30 mouse cellular contexts compared by ENCODE assay signal in genomic region chr12:91534514-91534913, GRCm38 (mm10). TPM values are rescaled to one million over a fixed set of nuclear protein-coding genes. Genes with fewer than 3 reads are reported as not detected.
DNase-seq lines count a peak whose midpoint lies in the region; ATAC-seq and TF ChIP-seq lines count a peak whose summit lies in the region.
"Had no signal": no experiment of that assay in that cellular context is flagged by ENCODE, and none has a peak within 500 bp of the region (broad histone marks: within the 10 kb centered on the region; RNA-seq: fewer than 3 reads in every experiment).

No protein-coding gene starts in this region.

- peak; percentile 64 for TF ChIP-seq RAD21 in CH12.LX (IDR thresholded peaks at IDR 0.05; ENCODE audit: low read depth, low read length)

- peak overlapping the region; percentile 36; the same call in 1 of the 2 replicates for H3K4me2 ChIP-seq in CH12.LX (ENCODE audit: insufficient read depth, low read depth, poor library complexity, severe bottlenecking)
- H3K4me2 ChIP-seq: embryonic facial prominence, embryonic 12.5 days; forebrain, embryonic 12.5 days; heart, embryonic 13.5 days; hindbrain, embryonic 14.5 days; limb, embryonic 12.5 days; liver, embryonic 13.5 days had no signal

- no peaks in the 10 kb centered on the region for H3K36me3 ChIP-seq in CH12.LX (replicated peaks in 1 of 2; ENCODE audit: control insufficient read depth in 1 of 2, insufficient read depth in 1 of 2, low read length in 1 of 2)
- H3K36me3 ChIP-seq: embryonic facial prominence, embryonic 12.5 days; forebrain, embryonic 12.5 days; heart, embryonic 13.5 days; limb, embryonic 12.5 days; liver, embryonic 13.5 days; midbrain, embryonic 10.5 days had no signal

- peaks cover 4 to 16% of the 10 kb centered on the region in 2 experiments for H3K4me1 ChIP-seq in CH12.LX (ENCODE audit: control insufficient read depth in 1 of 2, insufficient read depth in 2 of 2)
- H3K4me1 ChIP-seq: embryonic facial prominence, embryonic 12.5 days; forebrain, embryonic 12.5 days; heart, embryonic 13.5 days; limb, embryonic 12.5 days; liver, embryonic 13.5 days; midbrain, embryonic 10.5 days had no signal

- peak; percentile 30; the same call in 1 of the 2 replicates for TF ChIP-seq POLR2A in CH12.LX (IDR thresholded peaks at IDR 0.05; ENCODE audit: low read depth, low read length)

- H3K27ac ChIP-seq in gastrocnemius, adult 2 months: peak overlapping the region; percentile 64
- no peak overlapping the region for H3K27ac ChIP-seq in CH12.LX (ENCODE audit: insufficient read depth, low read depth)
- H3K27ac ChIP-seq: embryonic facial prominence, embryonic 12.5 days; forebrain, embryonic 12.5 days; heart, adult 2 months; heart, embryonic 13.5 days; hindbrain, embryonic 14.5 days; limb, embryonic 12.5 days; liver, embryonic 13.5 days; midbrain, embryonic 10.5 days had no signal

- peak; percentile 34 for TF ChIP-seq CTCF in gastrocnemius, adult 2 months (IDR thresholded peaks at IDR 0.05)
- TF ChIP-seq CTCF in CH12.LX (conservative IDR thresholded peaks at IDR 0.05 in 1 of 2, IDR thresholded peaks at IDR 0.05 in 1 of 2; ENCODE audit: low read depth in 2 of 2, low read length in 2 of 2): peak in 1 of 2 experiments; percentile 53; a peak in 2 of 4 replicates

- H3K27me3 ChIP-seq in CH12.LX (replicated peaks): no peaks in the 10 kb centered on the region
- H3K27me3 ChIP-seq: embryonic facial prominence, embryonic 12.5 days; forebrain, embryonic 12.5 days; heart, embryonic 13.5 days; limb, embryonic 12.5 days; liver, embryonic 13.5 days had no signal

- H3K9ac ChIP-seq in CH12.LX (ENCODE audit: insufficient read depth, low read depth): no peak overlapping the region
- H3K9ac ChIP-seq: embryonic facial prominence, embryonic 12.5 days; forebrain, embryonic 12.5 days; heart, embryonic 13.5 days; hindbrain, embryonic 14.5 days; limb, embryonic 12.5 days; liver, embryonic 13.5 days had no signal

- intact Hi-C loops in gastrocnemius, adult 2 months (cut with DNase I): no loop called here
- intact Hi-C loops in heart, postnatal 10 days (cut with DNase I): no loop called here

- in situ Hi-C loops in CH12.LX (cut with MboI; ENCODE audit: low pct_ligation_motif_present, low pct_unique_long_range_greater_than_20kb, low sequenced_read_pairs): loop anchor here (10.0 to 25.0 kb wide), 2 partner anchors 100 to 122 kb away; no protein-coding TSS in a partner anchor

- dilution Hi-C loops in CH12.LX (cut with MboI; ENCODE audit: extremely low pct_ligation_motif_present, extremely low pct_unique_long_range_greater_than_20kb, low sequenced_read_pairs): no loop called here

- no peak overlapping the region for H3K4me3 ChIP-seq in gastrocnemius, adult 2 months
- H3K4me3 ChIP-seq in CH12.LX (replicated peaks in 1 of 3; ENCODE audit: low read depth in 2 of 3, low read length in 2 of 3, poor library complexity in 1 of 3): no peak overlapping the region
- H3K4me3 ChIP-seq: embryonic facial prominence, embryonic 12.5 days; forebrain, embryonic 12.5 days; heart, adult 2 months; heart, embryonic 13.5 days; limb, embryonic 12.5 days; liver, embryonic 13.5 days; midbrain, embryonic 10.5 days had no signal

- peak; percentile 93 for ATAC-seq in granulocyte monocyte progenitor cell, adult 5-6 weeks (replicated peaks; ENCODE audit: poor library complexity, severe bottlenecking)
- ATAC-seq in neutrophil, adult 5-6 weeks (ENCODE audit: extremely low read depth, insufficient number of reproducible peaks, low FRiP score, poor library complexity, severe bottlenecking): peak; percentile 63; the same call in 1 of the 2 replicates
- ATAC-seq: activated CD4-positive, CD25-positive, alpha-beta regulatory T cell, adult 4 months; inflammation-experienced regulatory T-cells, adult 6 months; midbrain, embryonic 16.5 days had no signal

- no peaks in the 10 kb centered on the region for H3K9me3 ChIP-seq in CH12.LX (replicated peaks; ENCODE audit: low read length)
- H3K9me3 ChIP-seq: embryonic facial prominence, embryonic 12.5 days; forebrain, embryonic 12.5 days; heart, embryonic 13.5 days; limb, embryonic 12.5 days; liver, embryonic 13.5 days; midbrain, embryonic 10.5 days had no signal

- no peaks in the 10 kb centered on the region for H3K79me2 ChIP-seq in CH12.LX (replicated peaks; ENCODE audit: control insufficient read depth, extremely low read depth, insufficient read depth, poor library complexity, severe bottlenecking)

- TF ChIP-seq EP300 in CH12.LX (IDR thresholded peaks at IDR 0.05; ENCODE audit: low read length): peak; percentile 54

- no peak for DNase-seq in gastrocnemius, adult 2 months
- DNase-seq in gastrocnemius, postnatal 10 days: no peak
- peak; percentile 79 for DNase-seq in CH12.LX (ENCODE audit: extremely low read depth)
- no peak for DNase-seq in kidney, postnatal 4 days
- no peak for DNase-seq in thymus, postnatal 36 days
- DNase-seq in heart, postnatal 10 days: no peak
- DNase-seq: adrenal gland, postnatal 25 days; B cell, adult 2 months; cerebellum, adult 11-12 months; cerebellum, postnatal 10 days; heart, adult 2 months; heart, postnatal 36 days; kidney, adult 18-20 months; kidney, postnatal 10 days; layer of hippocampus, postnatal 36 days; liver, embryonic 13.5 days; lung, adult 2 months; lung, postnatal 14 days; thymus, postnatal 14 days had no signal

TF ChIP-seq in CH12.LX, 34 proteins besides CTCF, POLR2A, EP300 and RAD21:
- peak; percentile 69 for TF ChIP-seq MAX (IDR thresholded peaks at IDR 0.05; ENCODE audit: low read length)
- peak; percentile 84 for TF ChIP-seq MEF2A (IDR thresholded peaks at IDR 0.05; ENCODE audit: borderline replicate concordance, low read depth, low read length)
- peak; percentile 46; the same call in 1 of the 2 replicates for TF ChIP-seq ELF1 (IDR thresholded peaks at IDR 0.05; ENCODE audit: low read depth, low read length)
- no peak for TF ChIP-seq CHD1 (IDR thresholded peaks at IDR 0.05; ENCODE audit: low read depth, low read length)
- no peak for TF ChIP-seq ZKSCAN1 (IDR thresholded peaks at IDR 0.05; ENCODE audit: borderline replicate concordance, low read depth, low read length)
- TF ChIP-seq TBP (conservative IDR thresholded peaks at IDR 0.05; ENCODE audit: low read depth, low read length): 0 out of 2 replicates have a peak, but pooled peaks have one; percentile 52
- no peak for TF ChIP-seq NELFE (IDR thresholded peaks at IDR 0.05; ENCODE audit: low read depth, low read length)
- TF ChIP-seq TCF12 (IDR thresholded peaks at IDR 0.05; ENCODE audit: low read depth, low read length): peak; percentile 41; the same call in 1 of the 2 replicates
- 0 out of 2 replicates have a peak, but pooled peaks have one; percentile 35 for TF ChIP-seq SIN3A (IDR thresholded peaks at IDR 0.05; ENCODE audit: low read length)
- no peak for TF ChIP-seq USF2 (conservative IDR thresholded peaks at IDR 0.05; ENCODE audit: low read depth, low read length)
- no peak for TF ChIP-seq MAFK (IDR thresholded peaks at IDR 0.05; ENCODE audit: insufficient replicate concordance, low read length)
- 0 out of 2 replicates have a peak, but pooled peaks have one; percentile 39 for TF ChIP-seq IRF4 (IDR thresholded peaks at IDR 0.05; ENCODE audit: low read depth, low read length)
- no peak for TF ChIP-seq USF1 (IDR thresholded peaks at IDR 0.05; ENCODE audit: low read depth, low read length)
- TF ChIP-seq GABPA (IDR thresholded peaks at IDR 0.05; ENCODE audit: insufficient replicate concordance, low read depth, low read length): no peak
- no peak for TF ChIP-seq POLR2AphosphoS2 (IDR thresholded peaks at IDR 0.05; ENCODE audit: low read depth, low read length)
- no peak for TF ChIP-seq BHLHE40 (IDR thresholded peaks at IDR 0.05; ENCODE audit: low read depth, low read length)
- no peak for TF ChIP-seq MXI1 (IDR thresholded peaks at IDR 0.05; ENCODE audit: low read depth, low read length)
- TF ChIP-seq SMC3 (IDR thresholded peaks at IDR 0.05; ENCODE audit: low read depth, low read length): peak; percentile 43
- TF ChIP-seq NRF1 (IDR thresholded peaks at IDR 0.05; ENCODE audit: low read depth, low read length): no peak
- no peak for TF ChIP-seq RCOR1 (conservative IDR thresholded peaks at IDR 0.05; ENCODE audit: low read depth, low read length)
- TF ChIP-seq JUN (IDR thresholded peaks at IDR 0.05; ENCODE audit: insufficient read depth, low read depth, low read length): no peak
- no peak for TF ChIP-seq CHD2 (IDR thresholded peaks at IDR 0.05; ENCODE audit: low read length)
- TF ChIP-seq ZC3H11A (IDR thresholded peaks at IDR 0.05; ENCODE audit: low read depth, low read length): no peak
- no peak for TF ChIP-seq JUND (conservative IDR thresholded peaks at IDR 0.05; ENCODE audit: low read depth, low read length)
- peak; percentile 89 for TF ChIP-seq ZNF384 (IDR thresholded peaks at IDR 0.05; ENCODE audit: low read depth, low read length)
- no peak; the same call in 1 of the 2 replicates for TF ChIP-seq ETS1 (conservative IDR thresholded peaks at IDR 0.05; ENCODE audit: low read depth, low read length)
- 0 out of 2 replicates have a peak, but pooled peaks have one; percentile 34 for TF ChIP-seq HCFC1 (IDR thresholded peaks at IDR 0.05; ENCODE audit: low read depth, low read length)
- TF ChIP-seq KAT2A (IDR thresholded peaks at IDR 0.05; ENCODE audit: insufficient replicate concordance, low read length): no peak
- no peak for TF ChIP-seq MYC (IDR thresholded peaks at IDR 0.05; ENCODE audit: low read depth, low read length)
- TF ChIP-seq MAZ (IDR thresholded peaks at IDR 0.05; ENCODE audit: low read depth, low read length): no peak
- TF ChIP-seq ZMIZ1 (IDR thresholded peaks at IDR 0.05; ENCODE audit: low read depth, low read length): no peak
- TF ChIP-seq UBTF (IDR thresholded peaks at IDR 0.05; ENCODE audit: low read depth, low read length): no peak
- no peak for TF ChIP-seq E2F4 (IDR thresholded peaks at IDR 0.05; ENCODE audit: insufficient replicate concordance, low read depth, low read length)
- no peak for TF ChIP-seq PAX5 (IDR thresholded peaks at IDR 0.05; ENCODE audit: low read length)

RNA-seq across cellular contexts. Expression of gene Gtf2a1, which starts 55.8 kb away (rescaled TPM):
- 10 to 100 TPM; 25.2 to 26.0 TPM for total RNA-seq in gastrocnemius, adult 2 months (2021)
- total RNA-seq in gastrocnemius, postnatal 10 days (2021): 10 to 100 TPM; 23.5 to 26.4 TPM
- total RNA-seq in CH12.LX (2012; rRNA removed) (25.7 and 29.0 TPM in 2 replicates), CH12.LX (2014; rRNA removed) (16.0 and 19.2 TPM in 2 replicates)
- 34.5 and 36.2 TPM in 2 replicates for polyA plus RNA-seq in CH12.LX (2012; ENCODE audit: insufficient read length, low read depth)
- total RNA-seq in granulocyte monocyte progenitor cell, adult 5-6 weeks (2014; fragmentation: Nextera tagmentation): 26.0 and 36.6 TPM in 2 replicates
- total RNA-seq in granulocyte monocyte progenitor cell, adult 5-6 weeks (2017): 29.3 and 39.8 TPM in 2 replicates
- total RNA-seq in neutrophil, adult 5-6 weeks (2017): 40.8 and 43.3 TPM in 2 replicates
- 10 to 100 TPM; 24.4 to 30.4 TPM for total RNA-seq in heart, postnatal 10 days (2021)
